Mouse (Mus musculus): ENCODE data around the gene Lin52. TPM values are rescaled to one million over a fixed set of nuclear protein-coding genes. Genes with fewer than 3 reads are reported as not detected.

Lin52 gene
- total RNA-seq, 2 experiments from 2014 or later, result 11.7 to 38.0 TPM

DNA sequence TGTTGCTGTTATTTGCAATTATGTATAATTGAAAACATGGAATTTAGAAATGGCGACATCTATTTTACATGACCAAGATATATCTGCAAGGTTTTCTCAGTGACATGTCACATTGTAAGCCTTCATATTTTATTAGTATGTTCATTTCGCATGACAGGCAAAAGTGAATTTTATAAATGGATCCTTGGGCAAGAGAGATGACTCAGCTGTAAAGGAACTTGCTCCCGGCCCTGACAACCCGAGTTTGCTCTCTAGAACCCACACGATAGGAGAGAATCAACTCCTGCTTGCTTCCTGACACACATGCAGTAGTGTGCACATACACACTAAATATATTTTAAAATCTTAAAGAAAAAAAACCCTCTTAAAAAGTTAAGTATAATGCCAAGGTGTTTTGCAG, 10.2 kb downstream of the Lin52 start:
- no peak for ATAC-seq (replicated peaks; ENCODE audit: low FRiP score, poor library complexity, severe bottlenecking)

DNA sequence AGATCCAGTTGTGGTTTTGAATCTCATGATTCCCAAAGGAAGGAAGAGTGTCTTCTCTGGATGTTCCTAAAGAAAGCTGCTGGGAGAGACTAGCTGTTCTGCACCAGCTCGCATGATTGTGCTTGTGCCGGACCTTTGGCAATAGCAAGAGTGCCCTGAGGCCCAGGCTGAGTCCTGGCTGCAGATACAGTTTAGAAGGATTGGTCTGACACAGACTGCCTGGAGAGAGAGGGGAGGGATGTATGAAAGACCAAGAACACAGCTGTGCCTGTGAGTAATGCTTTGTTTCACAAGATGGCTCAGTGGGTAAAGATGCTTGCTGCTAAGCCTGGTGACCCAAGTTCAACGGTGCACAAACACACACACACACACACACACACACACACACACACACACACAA, 11.6 kb downstream of the Lin52 start:
- no peak for ATAC-seq (replicated peaks; ENCODE audit: low FRiP score, poor library complexity, severe bottlenecking)

DNA sequence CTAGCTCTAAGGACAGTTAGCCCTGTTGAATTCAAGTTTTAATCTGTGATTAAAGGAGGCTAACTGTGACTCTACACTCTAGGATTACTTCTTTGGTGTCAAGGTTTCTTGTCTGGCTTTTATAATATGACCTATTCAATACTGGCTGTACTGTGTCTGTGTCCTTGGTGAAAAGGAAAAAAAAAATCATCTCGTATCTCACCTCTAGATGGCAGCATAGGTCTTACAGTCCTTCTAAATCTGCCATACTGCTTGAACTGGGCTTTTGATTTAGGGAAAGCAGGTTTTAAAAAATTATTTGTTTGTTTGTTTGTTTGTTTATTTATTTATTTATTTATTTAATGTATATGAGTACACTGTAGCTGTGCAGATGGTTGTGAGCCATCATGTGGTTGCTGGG, 17.5 kb downstream of the Lin52 start:
- peak; percentile 75 for ATAC-seq (replicated peaks; ENCODE audit: low FRiP score, poor library complexity, severe bottlenecking)

DNA sequence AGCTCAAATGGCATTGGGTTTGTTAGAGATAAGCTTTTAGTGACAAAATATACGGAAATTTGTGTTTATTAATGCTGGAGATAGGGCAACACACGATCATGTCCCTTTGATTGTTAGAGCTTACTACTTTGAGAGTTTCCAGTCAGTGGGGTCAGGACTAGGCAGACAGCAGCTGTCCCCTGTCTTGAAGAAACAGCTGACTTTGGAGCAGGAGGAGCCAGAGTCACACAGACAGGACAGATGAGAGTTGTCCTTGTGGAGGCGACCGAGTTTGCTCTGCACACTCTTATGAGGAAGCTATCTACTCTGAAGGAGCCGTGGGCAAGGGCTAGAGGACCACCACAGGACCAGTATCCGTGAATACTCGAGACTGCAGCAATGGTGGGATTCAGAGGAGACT, 27.7 kb downstream of the Lin52 start:
- ATAC-seq (replicated peaks; ENCODE audit: low FRiP score, poor library complexity, severe bottlenecking), result no peak

DNA sequence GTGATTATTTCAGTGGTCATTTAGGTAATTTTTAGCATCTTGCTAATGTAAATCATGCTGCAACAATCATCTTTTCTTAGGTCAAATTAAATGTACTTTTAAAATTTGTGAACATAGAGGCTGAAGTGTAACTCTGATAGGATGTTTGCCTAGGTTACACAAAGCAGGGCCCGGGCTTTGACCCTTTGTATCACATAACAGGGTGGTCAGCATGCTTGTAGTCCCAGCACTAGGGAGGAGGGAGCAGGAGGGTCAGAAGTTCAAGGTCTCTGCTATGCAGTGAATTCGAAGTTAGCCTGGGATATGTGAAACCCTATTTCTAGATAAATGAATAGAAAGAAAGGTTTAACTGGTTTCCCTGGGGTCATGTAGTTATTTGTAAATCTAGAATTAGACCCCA, 30.0 kb downstream of the Lin52 start:
- ATAC-seq (replicated peaks; ENCODE audit: low FRiP score, poor library complexity, severe bottlenecking), result no peak

DNA sequence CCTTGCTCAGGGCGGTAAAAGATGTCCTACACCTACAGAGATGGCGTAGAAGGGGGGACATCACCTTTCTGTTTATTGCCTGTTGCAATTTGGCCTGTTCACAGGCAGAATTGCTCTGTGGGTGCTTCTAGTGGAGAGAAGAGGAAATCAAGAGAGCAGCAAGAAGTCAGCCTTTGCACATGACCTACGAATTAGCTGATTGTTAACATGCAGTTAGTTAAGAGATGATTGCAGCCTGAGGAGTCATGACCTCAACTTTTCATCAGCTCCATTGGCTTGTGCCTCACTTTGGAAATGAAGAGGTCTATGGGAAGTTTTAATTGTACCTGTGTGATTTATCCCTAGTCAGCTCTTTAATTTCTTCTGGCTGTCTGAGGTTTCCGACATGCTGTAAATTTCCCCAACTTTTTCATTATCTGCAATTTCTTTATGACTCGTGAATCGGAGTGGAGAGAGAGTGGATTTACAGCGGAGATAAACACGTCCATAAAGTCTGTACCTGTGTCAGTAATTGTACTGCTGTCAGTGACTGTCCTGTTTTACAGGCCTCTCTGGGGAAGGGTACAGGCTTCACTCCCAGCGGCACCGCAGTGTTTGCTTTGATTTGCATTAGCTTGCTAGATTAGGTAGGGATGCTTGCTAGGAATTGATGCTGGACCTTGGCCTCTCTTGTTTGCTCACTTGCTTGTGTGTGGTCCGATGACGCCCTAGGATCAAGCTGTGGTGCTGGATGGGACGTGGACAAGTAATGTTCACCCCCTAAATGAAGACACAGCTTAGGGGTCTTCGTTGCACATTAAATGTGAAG, 31.8 kb downstream of the Lin52 start:
- ATAC-seq (replicated peaks; ENCODE audit: low FRiP score, poor library complexity, severe bottlenecking), result no peak

DNA sequence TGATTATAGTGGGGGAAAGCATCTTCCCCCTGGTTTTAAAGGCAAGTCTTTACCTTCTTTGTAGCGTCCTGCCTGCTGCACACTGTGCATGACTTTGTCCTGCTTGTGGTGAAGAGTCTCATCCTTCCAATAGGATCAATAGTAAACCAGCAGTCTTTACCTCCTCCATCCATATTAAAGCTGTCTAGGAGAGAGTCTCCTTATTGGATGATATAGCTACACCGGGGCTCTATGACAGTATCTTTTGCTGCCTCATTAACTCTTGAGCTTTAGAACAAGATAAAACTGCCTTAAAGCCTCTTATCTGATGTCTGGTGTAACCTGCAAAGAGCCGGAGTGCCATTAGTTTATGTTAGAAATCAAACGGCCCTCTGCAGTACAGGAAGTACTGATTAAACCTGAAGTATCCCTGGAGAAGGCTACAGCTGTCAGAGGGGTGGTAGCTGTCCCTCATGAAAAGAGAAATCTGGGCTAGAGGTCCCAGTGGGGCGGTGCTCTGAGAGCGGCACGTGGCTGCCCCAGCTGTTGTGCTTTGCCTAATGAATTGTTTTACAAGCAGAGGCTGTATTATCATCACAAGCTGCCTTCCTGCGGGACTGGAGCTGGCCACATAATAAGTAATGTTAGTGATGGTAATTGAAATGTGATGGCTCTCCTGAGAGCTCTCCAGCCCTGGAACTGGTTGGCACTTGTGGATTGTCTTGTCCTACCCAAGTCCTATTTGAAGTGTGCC, 36.3 kb downstream of the Lin52 start:
- no peak for ATAC-seq (replicated peaks; ENCODE audit: low FRiP score, poor library complexity, severe bottlenecking)

DNA sequence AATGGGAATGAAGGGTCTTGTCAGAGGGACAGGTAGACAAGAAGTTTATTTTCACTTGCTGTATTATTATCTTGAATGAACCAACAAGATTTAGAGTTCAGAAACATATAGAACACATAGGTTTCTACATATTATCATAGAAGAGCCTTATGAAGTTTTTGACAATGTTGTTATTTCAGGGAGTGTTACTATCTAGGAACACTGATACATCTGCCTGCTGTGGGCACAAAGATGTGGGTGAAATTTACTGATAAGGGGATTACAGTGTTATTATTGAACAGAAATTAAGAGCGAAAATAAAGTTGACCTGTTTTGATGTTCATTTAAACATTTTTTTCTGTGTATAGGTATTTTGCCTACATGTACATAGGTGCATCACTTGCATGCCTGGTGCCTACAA, 45.6 kb downstream of the Lin52 start:
- no peak for ATAC-seq (replicated peaks; ENCODE audit: low FRiP score, poor library complexity, severe bottlenecking)

DNA sequence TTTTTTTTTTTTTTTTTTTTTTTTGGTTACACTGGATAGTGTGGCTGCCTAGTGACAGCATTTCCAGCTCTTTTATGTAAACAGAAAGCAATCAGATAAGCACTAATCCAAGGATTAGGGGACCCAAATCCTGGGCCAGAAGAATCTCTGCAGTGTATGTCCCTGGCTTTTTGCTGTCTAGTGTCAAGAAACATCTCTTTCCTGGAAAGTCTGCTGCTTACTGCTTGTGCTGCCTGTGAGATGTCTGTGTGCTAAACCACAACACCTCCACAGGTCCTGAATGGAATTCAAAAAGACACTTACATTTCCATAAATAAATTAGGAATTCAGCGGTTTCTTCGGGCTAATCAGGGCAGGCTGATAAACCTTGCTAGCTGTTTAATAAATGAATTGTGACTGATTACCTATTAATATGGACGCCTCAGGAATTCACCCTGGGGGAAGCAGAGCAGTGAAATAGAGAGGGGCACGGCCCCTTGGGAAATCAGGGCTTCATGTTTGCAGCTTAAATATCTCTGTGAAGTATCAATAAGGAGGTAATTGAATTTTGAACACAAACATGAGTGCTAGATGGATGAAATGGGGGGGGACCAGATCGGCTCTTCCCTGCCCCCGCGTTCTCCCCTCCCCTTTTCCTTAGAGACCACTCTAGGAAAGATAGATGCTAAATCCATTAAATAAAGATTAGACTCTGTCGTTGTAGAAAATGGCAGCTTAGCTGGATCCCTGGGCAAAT, 49.5 kb downstream of the Lin52 start:
- no peak for ATAC-seq (replicated peaks; ENCODE audit: low FRiP score, poor library complexity, severe bottlenecking)

DNA sequence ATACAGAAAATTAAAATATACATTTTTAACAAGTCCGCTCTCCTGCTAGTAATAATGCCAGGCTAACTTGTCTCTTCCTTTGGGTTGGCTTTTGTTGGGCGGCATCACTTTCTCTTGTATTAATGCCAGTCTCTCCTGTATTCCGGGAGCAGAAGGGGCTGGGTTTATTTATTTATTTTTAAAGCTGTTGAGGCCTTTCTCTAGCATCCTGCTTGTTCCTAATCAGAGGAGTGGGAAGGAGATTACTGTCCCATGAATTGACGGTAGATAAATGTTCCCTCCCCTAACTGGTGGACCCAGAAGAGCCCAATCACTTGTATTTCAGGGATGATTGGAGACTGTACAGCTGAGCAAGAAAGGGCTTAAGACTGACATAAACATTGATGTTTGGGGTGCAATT, 50.1 kb downstream of the Lin52 start:
- ATAC-seq (replicated peaks; ENCODE audit: low FRiP score, poor library complexity, severe bottlenecking), result no peak

DNA sequence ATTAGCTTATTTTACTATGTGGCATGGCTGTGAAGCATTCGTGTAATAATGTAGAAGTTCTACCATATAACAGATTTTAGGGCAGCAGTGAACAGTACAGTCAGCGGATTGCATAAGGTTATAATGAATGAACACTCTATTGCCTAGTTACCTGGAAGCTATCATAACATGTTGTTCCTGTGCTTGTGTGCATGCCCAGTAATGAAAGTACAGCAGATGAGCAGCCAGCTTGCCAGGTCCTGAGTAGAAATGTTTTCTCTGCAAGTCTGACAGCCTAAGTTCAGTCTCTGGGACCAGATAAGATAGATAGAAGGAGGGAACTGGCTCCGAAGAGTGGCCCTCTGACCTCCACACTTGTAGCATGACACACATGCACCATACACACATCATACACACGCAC, 55.6 kb downstream of the Lin52 start:
- no peak for ATAC-seq (replicated peaks; ENCODE audit: low FRiP score, poor library complexity, severe bottlenecking)

DNA sequence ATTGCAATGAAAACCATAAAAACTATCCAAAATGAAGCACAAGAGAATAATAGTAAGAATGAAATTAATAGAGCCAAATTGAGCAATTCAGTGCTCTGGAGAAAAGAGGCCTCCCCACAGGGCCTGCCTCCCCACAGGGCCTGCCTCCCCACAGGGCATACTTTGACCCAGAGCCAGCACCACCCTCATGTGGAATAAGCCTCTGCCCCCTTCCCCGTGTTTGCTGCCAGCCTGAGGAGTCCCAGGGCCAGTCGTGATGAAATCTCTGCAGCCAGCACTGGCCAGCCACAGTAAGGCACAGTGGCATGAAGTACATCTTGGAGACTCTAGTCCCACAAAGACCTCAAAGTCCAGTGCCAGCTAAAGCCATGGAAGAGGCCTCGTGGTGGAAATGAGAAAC, 60.8 kb downstream of the Lin52 start:
- ATAC-seq (replicated peaks; ENCODE audit: low FRiP score, poor library complexity, severe bottlenecking), result no peak

DNA sequence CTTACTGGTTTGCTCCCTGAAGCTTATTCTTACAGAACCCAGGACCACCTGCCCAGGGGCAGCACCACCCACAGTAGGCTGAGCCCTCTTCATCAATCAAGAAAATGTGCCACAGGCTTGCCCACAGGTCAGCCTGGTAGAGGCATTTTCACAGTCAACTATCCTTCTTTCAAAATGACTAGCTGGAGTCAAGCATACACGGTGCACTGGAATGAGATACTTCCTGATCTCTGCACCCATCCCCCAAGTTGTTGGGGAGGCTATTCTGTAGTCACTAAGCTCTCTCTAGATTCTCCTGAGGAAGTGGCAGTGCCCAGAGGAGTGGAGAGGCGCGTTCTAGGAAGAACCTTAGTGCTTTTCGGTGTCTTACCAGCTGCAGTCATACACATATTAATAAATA, 64.3 kb downstream of the Lin52 start:
- ATAC-seq (replicated peaks; ENCODE audit: low FRiP score, poor library complexity, severe bottlenecking), result no peak

DNA sequence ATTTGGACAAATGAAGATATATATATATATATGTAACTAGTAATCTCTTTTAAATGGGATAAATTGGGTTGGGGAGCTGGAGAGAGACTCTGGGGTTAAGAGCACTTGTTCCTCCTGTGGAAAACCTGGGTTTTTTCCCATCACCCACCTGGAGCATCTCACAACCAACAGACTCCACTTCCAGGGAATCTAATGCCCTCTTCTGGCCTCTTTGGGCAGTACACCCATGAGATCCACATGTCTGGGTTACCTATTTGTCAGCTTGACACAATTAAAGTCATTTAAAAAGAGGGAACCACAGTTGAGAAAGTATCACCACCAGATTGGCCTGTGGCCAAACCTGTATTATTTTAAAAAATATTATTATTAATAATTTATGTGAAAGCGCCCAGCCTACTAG, 65.4 kb downstream of the Lin52 start:
- 0 out of 2 replicates have a peak, but pooled peaks have one; percentile 54 for ATAC-seq (replicated peaks; ENCODE audit: low FRiP score, poor library complexity, severe bottlenecking)

DNA sequence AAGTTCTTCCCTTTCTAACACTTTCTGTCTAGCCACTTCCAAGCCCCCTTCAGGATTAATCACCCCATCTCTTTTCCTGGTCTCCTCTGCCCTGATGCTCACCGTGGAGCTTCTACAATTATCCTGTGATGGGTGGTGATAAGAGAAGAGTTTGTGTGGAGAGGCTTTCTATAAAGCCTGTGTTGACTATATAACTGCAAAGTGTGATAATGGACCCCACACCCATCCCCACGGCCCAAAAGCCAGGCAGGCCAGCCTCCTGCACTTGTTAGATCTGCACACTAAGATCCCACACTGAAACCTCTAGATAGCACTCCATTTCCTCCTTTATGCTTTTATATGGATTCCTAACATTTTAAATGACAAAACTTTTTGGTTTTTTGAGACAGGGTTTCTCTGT, 66.8 kb downstream of the Lin52 start:
- ATAC-seq (replicated peaks; ENCODE audit: low FRiP score, poor library complexity, severe bottlenecking), result no peak; the same call in 1 of the 2 replicates

DNA sequence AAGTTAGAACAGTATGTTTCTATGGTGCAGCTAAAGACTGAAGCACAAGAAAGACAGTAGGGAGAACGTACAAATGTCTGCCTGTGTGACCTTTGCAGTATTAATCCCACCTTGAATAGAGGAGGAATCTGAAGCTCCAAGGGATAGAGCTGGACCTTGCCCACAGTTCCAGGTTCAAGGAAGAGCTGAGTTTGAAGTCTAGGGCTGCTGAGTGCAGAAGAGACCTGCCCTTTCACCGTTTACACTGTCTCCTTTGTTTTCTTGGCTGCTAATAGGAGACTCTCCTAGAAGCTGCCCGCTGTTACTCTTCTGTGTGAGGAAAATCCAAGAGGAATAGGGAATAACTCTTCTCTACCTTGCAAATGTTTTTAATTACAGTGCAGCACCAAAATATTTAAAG, 72.5 kb downstream of the Lin52 start:
- no peak for ATAC-seq (replicated peaks; ENCODE audit: low FRiP score, poor library complexity, severe bottlenecking)

DNA sequence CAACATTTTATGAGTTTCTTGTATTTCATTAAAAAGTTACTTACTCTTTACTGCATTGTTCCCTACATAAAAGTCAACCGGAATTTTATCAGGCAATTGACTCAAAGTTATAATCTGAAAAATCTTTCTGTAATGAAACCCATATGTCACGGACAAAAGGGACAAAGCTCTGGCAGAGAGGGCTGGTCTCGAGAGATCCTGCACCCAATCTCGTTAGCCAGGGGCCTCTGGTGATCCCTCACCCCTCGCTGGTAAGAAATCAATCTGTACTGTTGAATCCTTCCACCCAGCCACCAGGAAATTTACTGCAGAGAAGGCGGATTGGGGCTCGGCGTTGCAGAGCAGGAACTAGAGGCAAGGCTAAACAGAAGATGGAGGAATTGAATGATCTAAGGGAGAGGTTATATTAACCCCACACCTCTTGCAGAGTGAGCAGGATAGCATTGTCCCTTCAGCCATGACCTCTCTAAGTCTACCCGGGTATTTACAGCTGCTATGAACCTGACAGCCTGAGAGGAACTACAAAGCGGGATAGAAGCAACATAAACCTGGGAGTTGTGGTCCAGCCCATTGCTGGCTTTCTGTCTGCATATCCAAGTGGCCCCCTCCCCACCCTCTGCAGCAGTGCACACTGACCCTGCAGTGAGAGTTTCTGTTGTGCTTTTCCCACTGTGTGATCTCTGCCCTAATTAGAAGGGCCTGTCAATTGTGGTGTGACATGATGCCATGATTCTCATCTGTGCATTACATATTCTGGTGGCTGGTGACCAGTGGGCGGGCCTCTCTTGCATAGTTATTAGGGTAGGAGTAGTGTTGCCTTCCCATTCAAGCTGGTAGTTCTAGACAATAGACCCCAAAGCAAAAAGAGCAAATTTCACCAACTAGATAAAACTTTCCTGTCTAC, 73.2 kb downstream of the Lin52 start:
- no peak for ATAC-seq (replicated peaks; ENCODE audit: low FRiP score, poor library complexity, severe bottlenecking)

DNA sequence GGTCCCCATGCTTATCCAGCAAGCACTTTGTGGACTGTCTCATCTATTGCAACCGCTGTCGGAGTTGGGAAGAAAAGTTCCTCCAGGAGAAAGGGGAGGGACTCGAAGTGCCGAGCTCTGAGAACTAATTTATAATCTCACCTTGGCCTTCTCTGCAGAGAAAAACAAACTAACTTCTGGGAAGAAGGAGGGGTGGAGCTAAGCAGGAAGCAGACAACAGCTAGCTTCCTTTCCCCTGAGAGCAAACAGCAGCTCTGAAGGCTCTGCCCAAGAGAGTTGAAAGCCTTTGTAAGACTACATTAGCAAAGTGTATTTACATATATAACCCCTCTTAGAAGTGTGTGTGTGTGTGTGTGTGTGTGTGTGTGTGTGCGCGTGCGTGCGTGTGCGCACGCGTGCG, 74.2 kb downstream of the Lin52 start:
- no peak for ATAC-seq (replicated peaks; ENCODE audit: low FRiP score, poor library complexity, severe bottlenecking)

DNA sequence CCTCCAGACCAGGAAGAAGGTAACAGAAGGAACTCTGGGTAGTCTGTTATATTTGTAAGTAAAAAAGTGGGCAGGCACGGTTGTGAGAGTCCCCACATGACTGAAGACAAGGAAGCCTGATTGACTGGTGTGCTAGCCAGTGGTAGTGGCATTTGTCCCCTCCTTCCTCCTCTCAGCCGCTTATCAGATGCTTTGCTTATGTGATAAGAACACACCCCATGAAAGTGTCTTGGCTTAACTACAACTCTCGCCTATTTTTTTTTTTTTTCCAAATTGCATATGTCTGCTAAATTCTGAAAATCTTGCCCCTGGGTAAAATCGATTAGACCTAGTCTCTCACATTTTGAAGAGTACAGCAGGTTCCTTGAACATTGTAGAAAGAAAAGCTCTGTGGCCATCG, 79.2 kb downstream of the Lin52 start:
- ATAC-seq (replicated peaks; ENCODE audit: low FRiP score, poor library complexity, severe bottlenecking), result no peak
